Mouse (Mus musculus) embryonic facial prominence, embryonic 14.5 days (tissue): Measurements from ENCODE around the gene Timm17a. TPM values are rescaled to one million over a fixed set of nuclear protein-coding genes. Genes with fewer than 3 reads are reported as not detected.

Experiments
- ATAC-seq: fragments of 200-750 bp; cut with Nextera tagmentation; 2 replicates; pipeline ENCODE4 v1.8.0; 2017; ENCODE audit warnings: low read depth, moderate number of reproducible peaks, moderate TSS enrichment
- DNase-seq: peaks from one replicate; pipeline ENCODE4 v3.0.0-alpha.2; 2015; ENCODE audit warnings: low spot score
- H3K27ac ChIP-seq: fragments of 300-500 bp; sonication (generic); replicated peaks from 2 replicates; pipeline ENCODE4 v1.5.1; 2014; ENCODE audit warnings: low read depth, mild to moderate bottlenecking, low read length, moderate library complexity
- H3K27me3 ChIP-seq: fragments of 300-500 bp; sonication (generic); replicated peaks from 2 replicates; pipeline ENCODE4 v1.6.1; 2014; ENCODE audit warnings: low read length; ENCODE audit not compliant: control insufficient read depth, insufficient read depth
- H3K36me3 ChIP-seq: fragments of 300-500 bp; sonication (generic); 2 replicates; pipeline ENCODE4 v1.6.1; 2014; ENCODE audit warnings: low read length, mixed read lengths; ENCODE audit not compliant: control insufficient read depth, insufficient read depth
- H3K4me1 ChIP-seq: fragments of 300-500 bp; sonication (generic); 2 replicates; pipeline ENCODE4 v1.6.1; 2014; ENCODE audit warnings: antibody characterized with exemption, low read length; ENCODE audit not compliant: control insufficient read depth, insufficient read depth
- H3K4me2 ChIP-seq: fragments of 300-500 bp; sonication (generic); 2 replicates; pipeline ENCODE4 v1.6.1; 2014; ENCODE audit warnings: low read depth, mild to moderate bottlenecking, low read length, moderate library complexity, mixed read lengths
- H3K4me3 ChIP-seq: fragments of 300-500 bp; sonication (generic); 2 replicates; pipeline ENCODE4 v1.5.1; 2014; ENCODE audit warnings: low read depth, mild to moderate bottlenecking, low read length
- H3K9ac ChIP-seq: fragments of 300-500 bp; sonication (generic); 2 replicates; pipeline ENCODE4 v1.6.1; 2014; ENCODE audit warnings: low read depth, mild to moderate bottlenecking, low read length, moderate library complexity, mixed read lengths
- H3K9me3 ChIP-seq: fragments of 300-500 bp; sonication (generic); 2 replicates; pipeline ENCODE4 v1.6.1; 2016; ENCODE audit warnings: low read length; ENCODE audit not compliant: control insufficient read depth
- WGBS: fragments of 180-500 bp; shearing (Covaris S2); extraction: QIAGEN DNeasy Blood & Tissue Kit; methylation state at CpG from one replicate; pipeline ENCODE4 v1.1.7; 2014; 5-methylcytosine and 5-hydroxymethylcytosine counted together
- polyA plus RNA-seq: library from polyadenylated mRNA; unstranded; fragments of >200 nt; fragmentation: Nextera tagmentation; extraction: Ambion mirVana; gene quantifications from 2 replicates; pipeline ENCODE4 v1.2.1, GENCODE M21; 2014

Timm17a gene
- polyA plus RNA-seq, 1 experiment from 2014 or later, result 224 TPM

GRCm38 (mm10) chr1:135341947-135342346 lies 28.4 kb upstream of the Timm17a start:
- Histone ChIP-seq H3K4me1 (no peaks in the 10 kb centered on the region), H3K4me3 (no peak overlapping the region), H3K36me3 (no peaks in the 10 kb centered on the region), H3K9ac (no peak overlapping the region), H3K27me3 (no peaks in the 10 kb centered on the region), H3K4me2 (no peak overlapping the region), H3K27ac (no peak overlapping the region), H3K9me3 (no peaks in the 10 kb centered on the region)
- DNase-seq, result no peak
- 69% methylated on average over 8 of the region's 8 CpGs for WGBS
- ATAC-seq, result no peak

GRCm38 (mm10) chr1:135330578-135330977 lies 17.0 kb upstream of the Timm17a start:
- no peak overlapping the region for H3K4me2 ChIP-seq
- no peak overlapping the region for H3K27ac ChIP-seq
- no peaks in the 10 kb centered on the region for H3K4me1 ChIP-seq
- WGBS, result 63% methylated on average over 6 of the region's 6 CpGs
- no peak overlapping the region for H3K9ac ChIP-seq
- DNase-seq (no peak), ATAC-seq (no peak)
- H3K4me3 ChIP-seq, result no peak overlapping the region
- H3K9me3 ChIP-seq, result no peaks in the 10 kb centered on the region
- H3K36me3 ChIP-seq, result no peaks in the 10 kb centered on the region
- H3K27me3 ChIP-seq, result no peaks in the 10 kb centered on the region

GRCm38 (mm10) chr1:135328368-135328767 lies 14.8 kb upstream of the Timm17a start:
- Histone ChIP-seq H3K27ac (no peak overlapping the region), H3K9ac (no peak overlapping the region), H3K9me3 (no peaks in the 10 kb centered on the region), H3K36me3 (no peaks in the 10 kb centered on the region), H3K4me3 (no peak overlapping the region), H3K4me2 (no peak overlapping the region), H3K4me1 (peaks cover 5% of the 10 kb centered on the region; the same call in 1 of the 2 replicates), H3K27me3 (no peaks in the 10 kb centered on the region)
- ATAC-seq (no peak), DNase-seq (no peak)
- WGBS, result 56% methylated on average over 5 of the region's 5 CpGs

DNA sequence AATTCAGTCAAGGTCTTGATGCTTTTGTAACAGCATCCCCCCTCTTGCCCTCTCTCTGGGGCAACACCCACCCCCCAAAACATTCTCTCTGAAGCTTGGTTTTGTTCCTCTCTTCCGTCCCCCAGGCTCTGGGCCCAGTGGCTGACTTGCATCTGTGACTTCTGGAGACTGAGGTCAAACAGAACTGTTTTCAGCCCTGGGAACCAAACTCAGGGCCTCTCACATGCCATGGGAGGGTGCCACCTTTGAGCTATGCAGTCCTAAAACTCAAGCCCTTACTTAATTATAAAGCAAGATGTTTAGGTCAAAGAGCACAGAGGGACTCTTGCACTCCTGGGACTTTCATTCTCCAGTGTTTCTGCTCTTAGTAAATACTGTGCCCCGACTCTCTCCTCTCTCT lies 12.4 kb upstream of the Timm17a start:
- no peak for ATAC-seq
- H3K27me3 ChIP-seq, result no peaks in the 10 kb centered on the region
- H3K36me3 ChIP-seq, result no peaks in the 10 kb centered on the region
- peaks cover 5% of the 10 kb centered on the region; the same call in 1 of the 2 replicates for H3K4me1 ChIP-seq
- 74% methylated on average over 2 of the region's 2 CpGs for WGBS
- no peak overlapping the region for H3K4me3 ChIP-seq
- no peaks in the 10 kb centered on the region for H3K9me3 ChIP-seq
- no peak for DNase-seq
- no peak overlapping the region for H3K9ac ChIP-seq
- no peak overlapping the region for H3K27ac ChIP-seq
- H3K4me2 ChIP-seq, result no peak overlapping the region; the same call in 1 of the 2 replicates

DNA sequence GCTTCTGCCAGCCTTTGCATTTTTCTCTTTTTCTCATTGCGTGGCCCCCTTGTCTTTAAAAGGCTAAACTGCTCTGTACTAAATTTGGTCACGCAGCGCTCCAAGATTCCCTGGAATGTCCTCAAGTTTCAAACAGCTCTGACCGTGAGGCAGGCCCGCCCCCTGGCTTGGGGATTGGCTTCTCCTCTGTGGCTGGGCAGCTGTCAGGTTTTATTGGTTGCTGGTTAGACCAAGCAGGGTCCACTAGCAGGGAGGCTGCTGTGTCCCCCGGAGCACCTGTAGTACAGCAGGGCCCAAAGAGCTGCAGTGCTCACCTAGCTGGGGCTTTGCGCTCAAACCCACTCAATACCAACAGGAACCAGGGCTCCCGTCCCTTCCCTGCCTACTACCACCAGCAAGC lies 11.0 kb upstream of the Timm17a start, which contains the start of gene Lmod1:
Lmod1 (plus strand) TSS at position 237 of the 400 bp plus-strand sequence.
- H3K9ac ChIP-seq, result no peak within 1 kb of the TSS; the same call in 1 of the 2 replicates
- no peaks in the 10 kb centered on the region for H3K27me3 ChIP-seq
- H3K4me3 ChIP-seq, result peak within 1 kb of the TSS; percentile 7; the same call in 1 of the 2 replicates
- ATAC-seq (peak; percentile 93), DNase-seq (peak; percentile 91)
- 0 out of 2 replicates have a peak within 1 kb of the TSS, but pooled peaks have one; percentile 28 for H3K27ac ChIP-seq
- 12% methylated on average over 8 of the region's 8 CpGs for WGBS
- peak within 1 kb of the TSS; percentile 18 for H3K4me2 ChIP-seq
- no peaks in the 10 kb centered on the region for H3K36me3 ChIP-seq
- H3K4me1 ChIP-seq, result peaks cover 5% of the 10 kb centered on the region; the same call in 1 of the 2 replicates
- H3K9me3 ChIP-seq, result no peaks in the 10 kb centered on the region

DNA sequence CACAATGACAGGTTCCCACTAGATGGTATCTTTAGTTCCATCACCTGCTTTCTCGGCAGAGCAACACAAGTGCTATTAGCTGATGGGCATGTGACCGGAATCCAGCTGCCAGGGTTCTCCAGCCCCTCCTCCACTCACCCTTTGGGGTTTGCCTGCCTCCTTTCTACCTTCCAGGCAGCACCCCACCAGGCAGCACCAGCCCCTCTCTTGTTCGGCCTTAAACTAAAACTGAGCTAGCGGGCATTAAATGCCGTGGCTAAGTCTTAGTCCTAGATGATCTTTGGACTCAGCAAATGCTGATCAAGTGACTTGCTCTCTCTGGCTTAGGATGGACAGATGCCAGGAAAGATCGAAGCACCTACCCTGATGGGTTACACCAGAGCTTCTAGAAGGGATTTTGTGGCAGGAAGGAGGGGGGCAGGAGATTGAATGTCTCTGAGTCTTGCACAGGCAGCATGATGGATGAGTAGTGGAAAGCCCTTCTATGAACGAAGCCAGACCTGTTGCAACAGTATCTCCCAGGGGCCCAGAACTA lies 9.9 kb upstream of the Timm17a start:
- Histone ChIP-seq H3K36me3 (no peaks in the 10 kb centered on the region), H3K9ac (no peak overlapping the region), H3K4me1 (peaks cover 5% of the 10 kb centered on the region; the same call in 1 of the 2 replicates), H3K27ac (no peak overlapping the region), H3K27me3 (no peaks in the 10 kb centered on the region), H3K9me3 (no peaks in the 10 kb centered on the region), H3K4me2 (no peak overlapping the region), H3K4me3 (no peak overlapping the region)
- ATAC-seq (no peak), DNase-seq (peak; percentile 28)
- 69% methylated on average over 7 of the region's 7 CpGs for WGBS

DNA sequence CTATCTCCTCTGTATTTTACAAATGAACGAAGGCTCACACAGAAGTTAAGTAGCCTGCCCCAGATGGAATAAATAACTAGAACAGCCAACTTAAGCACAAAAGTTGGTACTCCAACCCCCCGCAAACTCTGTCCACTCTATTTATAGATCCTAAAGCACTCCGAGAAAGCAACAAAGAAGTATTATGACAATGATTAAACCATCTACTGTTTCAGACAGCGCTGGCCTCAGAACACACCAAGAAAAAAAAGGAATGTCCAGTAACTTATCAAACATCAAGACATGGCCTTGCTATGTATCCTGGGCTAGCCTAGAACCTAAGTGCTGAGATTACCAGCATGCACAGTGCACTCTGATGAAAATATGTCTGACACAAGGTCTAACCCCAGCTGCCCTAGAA lies 1.4 kb downstream of the Timm17a start:
- no peak for ATAC-seq

DNA sequence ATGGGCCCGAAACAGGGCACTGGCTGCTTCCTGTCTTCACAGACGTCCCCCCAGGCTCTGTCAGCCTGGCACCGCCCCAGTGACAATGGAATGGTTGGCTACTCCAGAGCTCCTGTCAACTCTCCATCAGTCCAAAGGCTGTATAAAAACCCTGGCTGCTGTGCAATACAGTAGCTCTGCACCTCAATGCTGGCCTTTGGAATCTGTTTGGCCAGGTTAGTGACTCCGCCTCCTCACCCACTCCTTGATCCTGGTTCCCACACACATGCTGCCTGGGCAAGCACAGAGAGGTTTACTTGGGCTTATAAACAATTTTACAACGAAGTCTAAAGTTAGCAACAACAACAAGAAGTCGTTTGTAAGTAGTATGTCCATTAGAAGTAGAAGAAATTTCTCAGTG lies 2.2 kb downstream of the Timm17a start:
- Histone ChIP-seq H3K27ac (no peak overlapping the region), H3K4me1 (peaks cover 16% of the 10 kb centered on the region), H3K4me3 (no peak overlapping the region), H3K27me3 (no peaks in the 10 kb centered on the region), H3K9me3 (no peaks in the 10 kb centered on the region), H3K4me2 (no peak overlapping the region), H3K36me3 (peaks cover 36% of the 10 kb centered on the region), H3K9ac (no peak overlapping the region)
- 76% methylated on average over 6 of the region's 6 CpGs for WGBS
- DNase-seq (no peak), ATAC-seq (no peak)

More for the DNA sequence above, 1.4 kb downstream of the Timm17a start:
- no peak overlapping the region for H3K27ac ChIP-seq
- DNase-seq, result no peak
- peaks cover 16% of the 10 kb centered on the region for H3K4me1 ChIP-seq
- H3K27me3 ChIP-seq, result no peaks in the 10 kb centered on the region
- H3K9ac ChIP-seq, result peak overlapping the region; percentile 99
- peaks cover 28% of the 10 kb centered on the region for H3K36me3 ChIP-seq
- peak overlapping the region; percentile 100 for H3K4me3 ChIP-seq
- 82% methylated on average over 4 of the region's 4 CpGs for WGBS
- H3K9me3 ChIP-seq, result no peaks in the 10 kb centered on the region
- H3K4me2 ChIP-seq, result peak overlapping the region; percentile 89

DNA sequence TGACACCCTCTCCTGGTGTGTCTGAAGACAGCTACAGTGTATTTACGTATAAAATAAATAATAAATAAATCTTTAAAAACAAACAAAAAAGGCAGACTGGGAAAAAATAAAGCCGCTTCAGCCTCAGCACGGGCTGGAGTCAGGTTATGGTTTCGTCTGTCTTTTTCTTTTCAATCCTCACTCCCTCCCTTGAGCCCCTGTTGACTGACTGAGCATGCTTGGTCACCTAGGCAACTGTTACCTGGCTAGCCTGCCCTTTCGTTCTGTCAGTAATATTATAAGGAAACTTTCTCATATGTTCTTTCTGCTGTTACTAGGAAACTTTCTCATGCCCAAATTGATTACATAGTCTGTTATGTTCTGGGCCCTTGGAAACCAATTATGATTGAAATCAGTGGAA lies 22.7 kb downstream of the Timm17a start:
- Histone ChIP-seq H3K4me1 (no peaks in the 10 kb centered on the region), H3K27me3 (no peaks in the 10 kb centered on the region), H3K36me3 (peaks cover 13% of the 10 kb centered on the region), H3K9ac (no peak overlapping the region), H3K9me3 (no peaks in the 10 kb centered on the region), H3K4me2 (no peak overlapping the region), H3K4me3 (no peak overlapping the region), H3K27ac (no peak overlapping the region)
- DNase-seq (peak; percentile 24), ATAC-seq (0 out of 2 replicates have a peak, but pooled peaks have one; percentile 60)
- 65% methylated on average over 5 of the region's 5 CpGs for WGBS
